Mouse (Mus musculus) CH12.LX (cell line): ENCODE results near the gene Gjd3.

Source experiments
- POLR2A ChIP-seq: IDR thresholded peaks from 2 replicates; pipeline ENCODE4 v1.6.1; 2011; ENCODE audit warnings: low read depth, mild to moderate bottlenecking, improper control_type of control experiment, low read length
- USF1 ChIP-seq: IDR thresholded peaks from 2 replicates; pipeline ENCODE4 v1.6.1; 2014; ENCODE audit warnings: low read depth, mild to moderate bottlenecking, inconsistent platforms, low read length, improper control_type of control experiment

DNA sequence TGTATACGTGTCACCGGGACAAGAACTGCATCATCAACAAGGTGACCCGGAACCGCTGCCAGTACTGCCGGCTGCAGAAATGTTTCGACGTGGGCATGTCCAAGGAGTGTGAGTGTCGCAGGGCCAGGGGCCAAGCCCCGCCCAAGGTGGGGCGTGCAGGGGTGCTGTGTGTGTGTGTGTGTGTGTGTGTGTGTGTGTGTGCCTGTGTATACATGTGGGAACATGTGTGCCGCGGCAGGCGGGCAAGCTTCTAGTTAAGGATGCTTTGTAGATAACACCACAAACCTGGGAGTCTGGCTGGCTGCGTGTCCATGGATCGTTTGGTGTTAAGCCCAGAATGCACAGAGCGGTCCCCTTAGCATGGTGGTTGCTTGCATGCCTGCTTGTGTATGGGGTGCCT lies 14.7 kb downstream of the Gjd3 start:
- TF ChIP-seq POLR2A: no peak
- no peak for TF ChIP-seq USF1
